Mouse (Mus musculus) skeletal muscle tissue, adult 2 months (tissue): ENCODE measurements around the gene Rasgrp4.
A peak's percentile ranks its signal among the peaks of the same experiment; 100 is the strongest.
"Not testable (repeated sequence)": the region's sequence is repeated elsewhere in the genome, so short reads cannot be mapped to it uniquely, and the experiment has no call there.

ENCODE experiments used
- DNase-seq: peaks from one replicate; pipeline ENCODE4 v3.0.0-alpha.2; 2012; ENCODE audit warnings: low read depth, low spot score

The Rasgrp4 gene

GRCm38 (mm10) chr7:29134693-29135386, at the start of gene Rasgrp4:
Gene Rasgrp4, plus strand, starts transcription at chr7:29134851.
- DNase-seq: no peak

GRCm38 (mm10) chr7:29085981-29086380, 48.7 kb upstream of the Rasgrp4 start:
- DNase-seq: no peak

GRCm38 (mm10) chr7:29086902-29087301, 47.7 kb upstream of the Rasgrp4 start:
- no peak for DNase-seq

GRCm38 (mm10) chr7:29088817-29089216, 45.8 kb upstream of the Rasgrp4 start:
- DNase-seq: no peak

DNA sequence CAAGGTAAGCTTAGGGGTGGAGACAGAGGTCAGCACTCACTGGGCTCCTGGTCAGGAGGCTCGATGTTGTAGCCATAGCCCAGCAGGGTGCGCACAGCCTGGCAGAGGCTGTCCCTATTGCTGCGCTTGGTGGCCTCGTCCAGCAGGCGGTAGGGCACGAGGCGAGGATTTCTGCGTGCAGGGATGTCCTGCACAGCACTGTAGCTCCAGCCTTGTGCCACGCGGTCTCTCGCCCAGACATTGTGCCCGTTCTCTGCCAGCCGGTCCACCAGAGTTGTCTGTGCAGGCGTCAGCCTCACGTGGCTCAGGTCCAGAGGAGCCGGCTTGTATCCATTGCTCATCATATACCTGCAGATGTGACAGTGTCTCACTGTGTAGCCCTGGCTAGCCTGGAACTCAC, 37.5 kb upstream of the Rasgrp4 start:
- no peak for DNase-seq

- no peak for DNase-seq
These were observed 33.2 kb upstream of the Rasgrp4 start for GRCm38 (mm10) chr7:29101286-29102017.

- DNase-seq: no peak
These were observed 25.4 kb upstream of the Rasgrp4 start for GRCm38 (mm10) chr7:29108992-29109955.

GRCm38 (mm10) chr7:29118142-29118851, 16.4 kb upstream of the Rasgrp4 start:
- no peak for DNase-seq

DNA sequence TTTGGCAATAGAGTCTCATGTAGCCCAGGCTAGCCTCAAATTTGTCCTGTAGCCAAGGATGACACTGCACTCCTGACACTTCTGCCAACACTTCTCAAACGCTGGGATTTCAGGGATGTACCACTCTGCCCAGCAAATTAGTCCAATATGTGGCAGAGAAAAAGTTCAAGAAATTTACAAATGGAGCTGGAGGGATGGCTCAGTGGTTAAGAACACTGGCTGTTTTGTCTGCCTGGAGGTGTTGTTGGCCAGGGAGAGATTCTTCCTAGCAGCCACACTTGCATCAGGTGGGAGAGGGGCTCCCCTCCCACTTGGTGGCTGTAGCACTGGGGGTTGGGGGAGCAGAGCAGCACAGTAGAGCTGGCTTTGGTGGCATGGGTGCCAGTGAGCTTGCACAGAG, 15.1 kb upstream of the Rasgrp4 start:
- no peak for DNase-seq

DNA sequence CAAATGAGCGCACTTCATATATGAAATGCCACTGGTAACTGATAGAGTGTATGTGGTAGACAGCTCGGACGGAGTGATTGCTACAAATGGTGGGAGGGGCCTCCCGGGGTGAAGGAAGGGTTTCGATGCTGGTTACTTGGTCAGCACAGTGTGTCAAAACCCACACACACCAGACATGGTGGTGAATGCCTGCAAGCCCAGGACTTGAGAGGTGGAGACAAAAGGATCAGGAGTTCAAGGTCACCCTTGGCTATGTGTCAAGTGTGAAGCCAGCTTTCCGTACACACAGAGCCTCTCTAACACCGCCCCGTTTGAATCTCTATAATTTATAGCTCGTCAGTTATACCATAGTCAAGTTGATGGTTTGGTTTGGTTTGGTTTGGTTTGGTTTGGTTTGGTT, 11.8 kb upstream of the Rasgrp4 start:
- peak; percentile 60 for DNase-seq

GRCm38 (mm10) chr7:29123531-29124358, 10.9 kb upstream of the Rasgrp4 start:
- DNase-seq: peak; percentile 99

GRCm38 (mm10) chr7:29124970-29125369, 9.7 kb upstream of the Rasgrp4 start, which contains the start of gene Ryr1:
Gene Ryr1, minus strand, starts transcription at chr7:29125179.
- DNase-seq: peak; percentile 92

- DNase-seq: peak; percentile 86
These were observed 8.3 kb upstream of the Rasgrp4 start for GRCm38 (mm10) chr7:29126173-29126915.

- no peak for DNase-seq
These were observed 5.9 kb upstream of the Rasgrp4 start for GRCm38 (mm10) chr7:29128725-29129124.

- no peak for DNase-seq
These were observed 421 bp upstream of the Rasgrp4 start for GRCm38 (mm10) chr7:29134230-29134629.

DNA sequence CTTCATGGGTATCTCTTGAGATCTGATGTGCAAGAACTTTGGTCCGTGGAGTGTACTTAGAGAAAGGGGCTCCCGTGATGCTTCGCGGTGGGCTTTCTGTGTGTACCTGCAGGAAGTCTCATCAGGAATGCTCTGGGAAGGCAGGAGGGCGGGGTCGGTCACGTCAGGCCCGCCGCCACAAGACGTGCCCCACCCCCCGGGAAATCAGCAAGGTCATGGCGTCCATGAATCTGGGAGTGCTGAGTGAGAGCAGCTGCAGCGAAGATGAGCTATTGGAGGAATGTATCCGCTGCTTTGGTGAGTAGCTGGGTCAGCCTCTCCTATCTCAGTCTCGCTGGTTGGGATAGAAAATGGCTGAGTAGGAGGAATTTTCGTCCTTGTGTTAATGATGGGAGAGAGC, 2.8 kb downstream of the Rasgrp4 start:
- DNase-seq: no peak

DNA sequence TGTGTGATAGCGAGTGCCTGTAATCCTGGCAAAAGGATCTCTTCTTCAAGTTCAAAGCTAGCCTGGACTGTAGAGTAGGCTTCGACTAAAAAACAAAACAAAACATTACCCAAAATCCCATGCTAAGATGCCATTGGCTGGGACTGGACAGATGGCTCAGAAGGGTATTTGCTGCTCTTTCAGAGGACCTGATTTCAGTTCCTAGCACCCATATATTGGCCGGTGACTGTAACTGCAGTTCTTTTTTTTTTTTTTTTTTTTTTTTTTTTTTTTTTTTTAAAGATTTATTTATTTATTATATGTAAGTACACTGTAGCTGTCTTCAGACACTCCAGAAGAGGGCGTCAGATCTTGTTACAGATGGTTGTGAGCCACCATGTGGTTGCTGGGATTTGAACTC, 4.6 kb downstream of the Rasgrp4 start:
- not testable (repeated sequence) for DNase-seq

- no peak for DNase-seq
These were observed 6.8 kb downstream of the Rasgrp4 start for GRCm38 (mm10) chr7:29141416-29141815.

GRCm38 (mm10) chr7:29144006-29144405, 9.4 kb downstream of the Rasgrp4 start:
- DNase-seq: no peak
